Mouse (Mus musculus) kidney, postnatal 10 days (tissue): ENCODE measurements at regions not wholly inside any gene's neighbourhood (a gene's known extent, or its start where the extent isn't known, plus 50 kb on each side); places are given as distances from the start of the nearest gene placed in this dataset.

Experiments
- DNase-seq: peaks from one replicate; pipeline ENCODE4 v3.0.0; 2021; ENCODE audit warnings: mixed read lengths

GRCm38 (mm10) chr10:16438414-16438813 is 1284.6 kb upstream of the Cited2 start:
- DNase-seq = no peak

GRCm38 (mm10) chr10:16440932-16441640 is 1281.9 kb upstream of the Cited2 start:
- no peak for DNase-seq

GRCm38 (mm10) chr10:16441661-16442072 is 1281.4 kb upstream of the Cited2 start:
- no peak for DNase-seq

- no peak for DNase-seq
These were observed 1279.1 kb upstream of the Cited2 start for GRCm38 (mm10) chr10:16443901-16444300.

GRCm38 (mm10) chr10:16467935-16468334 is 1255.1 kb upstream of the Cited2 start:
- DNase-seq = no peak

GRCm38 (mm10) chr10:16469711-16470110 is 1253.3 kb upstream of the Cited2 start:
- no peak for DNase-seq

- no peak for DNase-seq
These were observed 1249.0 kb upstream of the Cited2 start for GRCm38 (mm10) chr10:16473952-16474521.

- no peak for DNase-seq
These were observed 1224.4 kb upstream of the Cited2 start for GRCm38 (mm10) chr10:16498580-16498979.

- DNase-seq = no peak
These were observed 1215.3 kb upstream of the Cited2 start for GRCm38 (mm10) chr10:16507681-16508080.

- no peak for DNase-seq
These were observed 1214.9 kb upstream of the Cited2 start for GRCm38 (mm10) chr10:16508161-16508560.

GRCm38 (mm10) chr10:16514656-16515055 is 1208.4 kb upstream of the Cited2 start:
- DNase-seq = no peak

- no peak for DNase-seq
These were observed 1201.1 kb upstream of the Cited2 start for GRCm38 (mm10) chr10:16521895-16522294.

- DNase-seq = no peak
These were observed 1198.9 kb upstream of the Cited2 start for GRCm38 (mm10) chr10:16524101-16524500.

GRCm38 (mm10) chr10:16527693-16528092 is 1195.3 kb upstream of the Cited2 start:
- no peak for DNase-seq

GRCm38 (mm10) chr10:16537660-16538059 is 1185.4 kb upstream of the Cited2 start:
- no peak for DNase-seq

GRCm38 (mm10) chr10:16538379-16538778 is 1184.6 kb upstream of the Cited2 start:
- DNase-seq = no peak

- peak; percentile 6 for DNase-seq
These were observed 1177.6 kb upstream of the Cited2 start for GRCm38 (mm10) chr10:16545445-16545844.

- DNase-seq = peak; percentile 15
These were observed 1170.0 kb upstream of the Cited2 start for GRCm38 (mm10) chr10:16552861-16553635.

GRCm38 (mm10) chr10:16574568-16574967 is 1148.5 kb upstream of the Cited2 start:
- no peak for DNase-seq

GRCm38 (mm10) chr10:16578554-16579078 is 1144.4 kb upstream of the Cited2 start:
- no peak for DNase-seq

- no peak for DNase-seq
These were observed 1142.8 kb upstream of the Cited2 start for GRCm38 (mm10) chr10:16580200-16580599.

GRCm38 (mm10) chr10:16588833-16589232 is 1134.2 kb upstream of the Cited2 start:
- no peak for DNase-seq

GRCm38 (mm10) chr10:16589399-16589798 is 1133.6 kb upstream of the Cited2 start:
- no peak for DNase-seq

GRCm38 (mm10) chr10:16592870-16593269 is 1130.1 kb upstream of the Cited2 start:
- DNase-seq = no peak
